Mouse (Mus musculus) CD8-positive naive resting alpha-beta T cell, adult 2 months (primary cell): ENCODE results near the gene Pou2f3.

Experiments
- DNase-seq, 2 experiments: peaks; one replicate each; pipeline ENCODE4 v3.0.0; 2022; ENCODE audit warnings: low read depth in 2 of 2, low spot score in 2 of 2

Pou2f3 gene

GRCm38 (mm10) chr9:43232286-43232685 is 22.1 kb upstream of the Pou2f3 start:
- DNase-seq: no peak

GRCm38 (mm10) chr9:43231805-43232204 is 21.6 kb upstream of the Pou2f3 start:
- no peak for DNase-seq

- no peak for DNase-seq
Observed at GRCm38 (mm10) chr9:43230886-43231285, 20.7 kb upstream of the Pou2f3 start.

- no peak for DNase-seq
Observed at GRCm38 (mm10) chr9:43229962-43230361, 19.8 kb upstream of the Pou2f3 start.

- no peak for DNase-seq
Observed at GRCm38 (mm10) chr9:43229398-43229895, 19.3 kb upstream of the Pou2f3 start.

GRCm38 (mm10) chr9:43228745-43229144 is 18.6 kb upstream of the Pou2f3 start:
- no peak for DNase-seq

GRCm38 (mm10) chr9:43227626-43228025 is 17.5 kb upstream of the Pou2f3 start:
- no peak for DNase-seq

GRCm38 (mm10) chr9:43226573-43227160 is 16.5 kb upstream of the Pou2f3 start:
- DNase-seq: no peak

- DNase-seq: no peak
Observed at GRCm38 (mm10) chr9:43225481-43225880, 15.3 kb upstream of the Pou2f3 start.

- DNase-seq: no peak
Observed at GRCm38 (mm10) chr9:43224771-43225355, 14.7 kb upstream of the Pou2f3 start.

- DNase-seq: no peak
Observed at GRCm38 (mm10) chr9:43222429-43222715, 12.2 kb upstream of the Pou2f3 start.

GRCm38 (mm10) chr9:43221643-43222428 is 11.7 kb upstream of the Pou2f3 start:
- DNase-seq: peak; percentile 7 to 56

GRCm38 (mm10) chr9:43210771-43211450 is 742 bp upstream of the Pou2f3 start:
- peak in 1 of 2 experiments; percentile 6 for DNase-seq

- no peak for DNase-seq
Observed at GRCm38 (mm10) chr9:43206022-43206390, 4.2 kb downstream of the Pou2f3 start.

- no peak for DNase-seq
Observed at GRCm38 (mm10) chr9:43205343-43206021, 4.7 kb downstream of the Pou2f3 start.

- no peak for DNase-seq
Observed at GRCm38 (mm10) chr9:43200212-43200611, 10.0 kb downstream of the Pou2f3 start.

GRCm38 (mm10) chr9:43194001-43194400 is 16.2 kb downstream of the Pou2f3 start:
- DNase-seq: no peak

GRCm38 (mm10) chr9:43191561-43191960 is 18.6 kb downstream of the Pou2f3 start:
- DNase-seq: no peak

GRCm38 (mm10) chr9:43189021-43189356 is 21.2 kb downstream of the Pou2f3 start:
- no peak for DNase-seq

- no peak for DNase-seq
Observed at GRCm38 (mm10) chr9:43188309-43189020, 21.7 kb downstream of the Pou2f3 start.

GRCm38 (mm10) chr9:43179614-43180013 is 30.6 kb downstream of the Pou2f3 start:
- no peak for DNase-seq
